Mouse (Mus musculus): Measurements from ENCODE around the gene Gfpt1. TPM values are rescaled to one million over a fixed set of nuclear protein-coding genes. Genes with fewer than 3 reads are reported as not detected.

Gfpt1 gene
- polyA plus RNA-seq, 1 experiment, result 10.5 TPM

- Histone ChIP-seq H3K36me3 (ENCODE audit: control insufficient read depth, insufficient read depth) (no peaks in the 10 kb centered on the region), H3K79me3 (ENCODE audit: low read depth) (no peaks in the 10 kb centered on the region), H3K27me3 (ENCODE audit: control insufficient read depth, insufficient read depth, insufficient read length) (no peaks in the 10 kb centered on the region), H3K4me3 (ENCODE audit: insufficient read depth, poor library complexity, severe bottlenecking) (no peak overlapping the region), H3ac (ENCODE audit: control insufficient read depth, insufficient read length, low read depth) (peak overlapping the region; percentile 9), H3K79me2 (ENCODE audit: control insufficient read depth, insufficient read depth) (no peaks in the 10 kb centered on the region)
- no peak for TF ChIP-seq CEBPB (IDR thresholded peaks at IDR 0.05; ENCODE audit: low read depth)
- TF ChIP-seq CTCF (IDR thresholded peaks at IDR 0.05; ENCODE audit: control insufficient read depth, insufficient read depth, insufficient read length), result no peak
- no peak for TF ChIP-seq FOSL1 (IDR thresholded peaks at IDR 0.05; ENCODE audit: insufficient read depth, low read length, poor library complexity, severe bottlenecking)
- no peak for TF ChIP-seq MYOG (IDR thresholded peaks at IDR 0.05; ENCODE audit: control insufficient read depth, extremely low read depth, insufficient read length)
- no peak for TF ChIP-seq MYOD1 (IDR thresholded peaks at IDR 0.05; ENCODE audit: control insufficient read depth, insufficient read length, low read depth)
- TF ChIP-seq MAX (IDR thresholded peaks at IDR 0.05), result peak; percentile 17
Measured at GRCm38 (mm10) chr6:87002521-87003055, 40.1 kb upstream of the Gfpt1 start.

- TF ChIP-seq CTCF (IDR thresholded peaks at IDR 0.05; ENCODE audit: control insufficient read depth, insufficient read depth, insufficient read length), result no peak
- TF ChIP-seq CEBPB (IDR thresholded peaks at IDR 0.05; ENCODE audit: low read depth), result no peak
- no peak for TF ChIP-seq MYOD1 (IDR thresholded peaks at IDR 0.05; ENCODE audit: control insufficient read depth, insufficient read length, low read depth)
- TF ChIP-seq USF1 (IDR thresholded peaks at IDR 0.05; ENCODE audit: low read depth), result no peak
- TF ChIP-seq MAX (IDR thresholded peaks at IDR 0.05), result no peak
- TF ChIP-seq MYOG (IDR thresholded peaks at IDR 0.05; ENCODE audit: control insufficient read depth, extremely low read depth, insufficient read length), result no peak
- no peak for TF ChIP-seq FOSL1 (IDR thresholded peaks at IDR 0.05; ENCODE audit: insufficient read depth, low read length, poor library complexity, severe bottlenecking)
- H3K4me3 ChIP-seq (ENCODE audit: insufficient read depth, poor library complexity, severe bottlenecking), result no peak overlapping the region
- H3K79me3 ChIP-seq (ENCODE audit: low read depth), result no peaks in the 10 kb centered on the region
- no peaks in the 10 kb centered on the region for H3K36me3 ChIP-seq (ENCODE audit: control insufficient read depth, insufficient read depth)
- H3ac ChIP-seq (ENCODE audit: control insufficient read depth, insufficient read length, low read depth), result no peak overlapping the region
- H3K79me2 ChIP-seq (ENCODE audit: control insufficient read depth, insufficient read depth), result no peaks in the 10 kb centered on the region
- no peaks in the 10 kb centered on the region for H3K27me3 ChIP-seq (ENCODE audit: control insufficient read depth, insufficient read depth, insufficient read length)
Measured at GRCm38 (mm10) chr6:87004099-87004498, 38.5 kb upstream of the Gfpt1 start.

- no peak overlapping the region for H3K4me3 ChIP-seq (ENCODE audit: insufficient read depth, poor library complexity, severe bottlenecking)
Measured at GRCm38 (mm10) chr6:87005577-87005976, 37.1 kb upstream of the Gfpt1 start.

GRCm38 (mm10) chr6:87008887-87009286 lies 33.8 kb upstream of the Gfpt1 start, which contains the start of gene Nfu1:
Gene Nfu1 (plus strand): TSS chr6:87009236.
- TF ChIP-seq MAX (IDR thresholded peaks at IDR 0.05) (no peak), CEBPB (IDR thresholded peaks at IDR 0.05; ENCODE audit: low read depth) (no peak), USF1 (IDR thresholded peaks at IDR 0.05; ENCODE audit: low read depth) (no peak), CTCF (IDR thresholded peaks at IDR 0.05; ENCODE audit: control insufficient read depth, insufficient read depth, insufficient read length) (no peak), MYOD1 (IDR thresholded peaks at IDR 0.05; ENCODE audit: control insufficient read depth, insufficient read length, low read depth) (no peak), MYOG (IDR thresholded peaks at IDR 0.05; ENCODE audit: control insufficient read depth, extremely low read depth, insufficient read length) (no peak), FOSL1 (IDR thresholded peaks at IDR 0.05; ENCODE audit: insufficient read depth, low read length, poor library complexity, severe bottlenecking) (no peak)
- H3K36me3 ChIP-seq (ENCODE audit: control insufficient read depth, insufficient read depth), result peaks cover 13% of the 10 kb centered on the region
- H3K27me3 ChIP-seq (ENCODE audit: control insufficient read depth, insufficient read depth, insufficient read length), result no peaks in the 10 kb centered on the region
- H3K79me3 ChIP-seq (ENCODE audit: low read depth), result peaks cover 4% of the 10 kb centered on the region
- peak within 1 kb of the TSS; percentile 84 for H3K4me3 ChIP-seq (ENCODE audit: insufficient read depth, poor library complexity, severe bottlenecking)
- peaks cover 18% of the 10 kb centered on the region for H3K79me2 ChIP-seq (ENCODE audit: control insufficient read depth, insufficient read depth)
- H3ac ChIP-seq (ENCODE audit: control insufficient read depth, insufficient read length, low read depth), result peak within 1 kb of the TSS; percentile 68

More at GRCm38 (mm10) chr6:87005577-87005976, 37.1 kb upstream of the Gfpt1 start:
- TF ChIP-seq FOSL1 (IDR thresholded peaks at IDR 0.05; ENCODE audit: insufficient read depth, low read length, poor library complexity, severe bottlenecking) (no peak), MYOD1 (IDR thresholded peaks at IDR 0.05; ENCODE audit: control insufficient read depth, insufficient read length, low read depth) (no peak), CTCF (IDR thresholded peaks at IDR 0.05; ENCODE audit: control insufficient read depth, insufficient read depth, insufficient read length) (no peak), MYOG (IDR thresholded peaks at IDR 0.05; ENCODE audit: control insufficient read depth, extremely low read depth, insufficient read length) (no peak), CEBPB (IDR thresholded peaks at IDR 0.05; ENCODE audit: low read depth) (no peak), MAX (IDR thresholded peaks at IDR 0.05) (peak; percentile 44)
- no peaks in the 10 kb centered on the region for H3K27me3 ChIP-seq (ENCODE audit: control insufficient read depth, insufficient read depth, insufficient read length)
- H3K79me2 ChIP-seq (ENCODE audit: control insufficient read depth, insufficient read depth), result peaks cover 9% of the 10 kb centered on the region
- H3K36me3 ChIP-seq (ENCODE audit: control insufficient read depth, insufficient read depth), result no peaks in the 10 kb centered on the region
- H3ac ChIP-seq (ENCODE audit: control insufficient read depth, insufficient read length, low read depth), result no peak overlapping the region
- H3K79me3 ChIP-seq (ENCODE audit: low read depth), result peaks cover 4% of the 10 kb centered on the region

- no peak for TF ChIP-seq MYOG (IDR thresholded peaks at IDR 0.05; ENCODE audit: control insufficient read depth, extremely low read depth, insufficient read length)
- no peak for TF ChIP-seq MYOD1 (IDR thresholded peaks at IDR 0.05; ENCODE audit: control insufficient read depth, insufficient read length, low read depth)
- no peak for TF ChIP-seq CEBPB (IDR thresholded peaks at IDR 0.05; ENCODE audit: low read depth)
- no peak for TF ChIP-seq CTCF (IDR thresholded peaks at IDR 0.05; ENCODE audit: control insufficient read depth, insufficient read depth, insufficient read length)
- no peak for TF ChIP-seq USF1 (IDR thresholded peaks at IDR 0.05; ENCODE audit: low read depth)
- no peak for TF ChIP-seq MAX (IDR thresholded peaks at IDR 0.05)
- TF ChIP-seq FOSL1 (IDR thresholded peaks at IDR 0.05; ENCODE audit: insufficient read depth, low read length, poor library complexity, severe bottlenecking), result no peak
- H3K79me3 ChIP-seq (ENCODE audit: low read depth), result peaks cover 4% of the 10 kb centered on the region
- peak overlapping the region; percentile 84 for H3K4me3 ChIP-seq (ENCODE audit: insufficient read depth, poor library complexity, severe bottlenecking)
- H3K27me3 ChIP-seq (ENCODE audit: control insufficient read depth, insufficient read depth, insufficient read length), result no peaks in the 10 kb centered on the region
- peak overlapping the region; percentile 68 for H3ac ChIP-seq (ENCODE audit: control insufficient read depth, insufficient read length, low read depth)
- H3K79me2 ChIP-seq (ENCODE audit: control insufficient read depth, insufficient read depth), result peaks cover 18% of the 10 kb centered on the region
- peaks cover 16% of the 10 kb centered on the region for H3K36me3 ChIP-seq (ENCODE audit: control insufficient read depth, insufficient read depth)
Measured at GRCm38 (mm10) chr6:87009692-87010328, 32.8 kb upstream of the Gfpt1 start.

All from C2C12 (cell line).